12 mouse cellular contexts compared by ENCODE assay signal in genomic region chr1:119590041-119590440, GRCm38 (mm10). TPM values are rescaled to one million over a fixed set of nuclear protein-coding genes. Genes with fewer than 3 reads are reported as not detected.
DNase-seq lines count a peak whose midpoint lies in the region; ATAC-seq and TF ChIP-seq lines count a peak whose summit lies in the region.
"Had no signal": no experiment of that assay in that cellular context is flagged by ENCODE, and none has a peak within 500 bp of the region (broad histone marks: within the 10 kb centered on the region; RNA-seq: fewer than 3 reads in every experiment).

No protein-coding gene starts in this region.

- no peak for TF ChIP-seq CTCF in kidney, postnatal 0 days (IDR thresholded peaks at IDR 0.05; ENCODE audit: low read depth)
- TF ChIP-seq CTCF in stomach, postnatal 0 days (IDR thresholded peaks at IDR 0.05; ENCODE audit: low read depth) = no peak

- WGBS in kidney, postnatal 0 days = 66% methylated on average over 2 of the region's 2 CpGs
- 47% methylated on average over 2 of the region's 2 CpGs for WGBS in stomach, postnatal 0 days

- peaks cover 13% of the 10 kb centered on the region; the same call in 1 of the 2 replicates for H3K36me3 ChIP-seq in kidney, postnatal 0 days (ENCODE audit: insufficient read depth, low read length)
- H3K36me3 ChIP-seq in stomach, postnatal 0 days (ENCODE audit: control insufficient read depth, insufficient read depth, low read length) = no peaks in the 10 kb centered on the region
- H3K36me3 ChIP-seq: lung, embryonic 15.5 days had no signal

- ATAC-seq in kidney, postnatal 0 days (replicated peaks; ENCODE audit: low FRiP score, low read depth) = no peak
- 0 out of 2 replicates have a peak, but pooled peaks have one; percentile 38 for ATAC-seq in stomach, postnatal 0 days (ENCODE audit: low FRiP score, low TSS enrichment)
- ATAC-seq: forebrain, embryonic 14.5 days had no signal

- H3K4me2 ChIP-seq in kidney, postnatal 0 days (ENCODE audit: low read length) = no peak overlapping the region
- no peak overlapping the region for H3K4me2 ChIP-seq in stomach, postnatal 0 days (replicated peaks; ENCODE audit: low read depth)
- H3K4me2 ChIP-seq: lung, embryonic 15.5 days had no signal

- no peaks in the 10 kb centered on the region for H3K4me1 ChIP-seq in kidney, postnatal 0 days (replicated peaks; ENCODE audit: insufficient read depth, low read length)
- no peaks in the 10 kb centered on the region for H3K4me1 ChIP-seq in stomach, postnatal 0 days (replicated peaks; ENCODE audit: control insufficient read depth, insufficient read depth)
- H3K4me1 ChIP-seq: lung, embryonic 15.5 days had no signal

- DNase-seq in gastrocnemius, postnatal 25 days = peak; percentile 12
- no peak for DNase-seq in gastrocnemius, postnatal 36 days
- peak; percentile 9 for DNase-seq in ovary, adult 18-20 months (ENCODE audit: low spot score)
- no peak for DNase-seq in ovary, postnatal 36 days (ENCODE audit: low spot score)
- peak; percentile 7 for DNase-seq in kidney, postnatal 0 days (ENCODE audit: low spot score)
- peak; percentile 33 for DNase-seq in stomach, postnatal 0 days (ENCODE audit: low spot score)
- no peak for DNase-seq in left cerebral cortex, adult 11 months (ENCODE audit: low spot score)
- no peak for DNase-seq in spleen, postnatal 14 days (ENCODE audit: low spot score in 2 of 2)
- DNase-seq: cerebellum, adult 8-10 months; thymus, adult 2 months had no signal

- no peak for TF ChIP-seq EP300 in stomach, postnatal 0 days (optimal IDR thresholded peaks at IDR 0.05)

- H3K4me3 ChIP-seq in kidney, postnatal 0 days (replicated peaks; ENCODE audit: low read depth, low read length) = no peak overlapping the region
- no peak overlapping the region for H3K4me3 ChIP-seq in stomach, postnatal 0 days (ENCODE audit: low read depth, low read length)
- H3K4me3 ChIP-seq: lung, embryonic 15.5 days had no signal

- H3K9ac ChIP-seq in kidney, postnatal 0 days (ENCODE audit: low read depth, low read length) = no peak overlapping the region
- no peak overlapping the region for H3K9ac ChIP-seq in stomach, postnatal 0 days (ENCODE audit: low read length)
- H3K9ac ChIP-seq: lung, embryonic 15.5 days had no signal

- no peaks in the 10 kb centered on the region for H3K27me3 ChIP-seq in kidney, postnatal 0 days (ENCODE audit: insufficient read depth, low read length)
- H3K27me3 ChIP-seq in stomach, postnatal 0 days (ENCODE audit: control insufficient read depth, insufficient read depth, low read length) = no peaks in the 10 kb centered on the region
- H3K27me3 ChIP-seq: lung, embryonic 15.5 days had no signal

- H3K9me3 ChIP-seq in kidney, postnatal 0 days (replicated peaks; ENCODE audit: low read length) = no peaks in the 10 kb centered on the region
- H3K9me3 ChIP-seq in stomach, postnatal 0 days (ENCODE audit: control insufficient read depth, low read length) = no peaks in the 10 kb centered on the region
- H3K9me3 ChIP-seq: lung, embryonic 15.5 days had no signal

- intact Hi-C loops in gastrocnemius, postnatal 36 days (cut with DNase I) = no loop called here

- no peak overlapping the region for H3K27ac ChIP-seq in kidney, postnatal 0 days
- no peak overlapping the region for H3K27ac ChIP-seq in stomach, postnatal 0 days (replicated peaks)
- H3K27ac ChIP-seq: lung, embryonic 15.5 days had no signal

RNA-seq across cellular contexts. Expression of gene Epb41l5, which starts 58.8 kb away (rescaled TPM):
- 1 to 10 TPM; 1.8 to 2.1 TPM for total RNA-seq in gastrocnemius, postnatal 25 days (2021)
- total RNA-seq in gastrocnemius, postnatal 36 days (2021) = 1 to 10 TPM; 2.7 to 3.6 TPM
- 50.9 and 56.5 TPM in 2 replicates for polyA plus RNA-seq in kidney, postnatal 0 days (2015; fragmentation: Nextera tagmentation; extraction: Ambion mirVana)
- polyA plus RNA-seq in stomach, postnatal 0 days (2015; fragmentation: Nextera tagmentation; extraction: Ambion mirVana) = 17.7 and 19.0 TPM in 2 replicates

Comparison
In these comparisons a context has a peak if more than half of its experiments do, and no peak if none do; other contexts are left out.
1. DNase-seq: peak in gastrocnemius, postnatal 25 days (single experiment), ovary, adult 18-20 months (single experiment), kidney, postnatal 0 days (single experiment) and stomach, postnatal 0 days (single experiment); none in gastrocnemius, postnatal 36 days (0 of 2), ovary, postnatal 36 days (single experiment), left cerebral cortex, adult 11 months (single experiment) and spleen, postnatal 14 days (0 of 2).